Mouse (Mus musculus): ENCODE measurements around the gene Lmo3.

- TF ChIP-seq POLR2A (IDR thresholded peaks at IDR 0.05; ENCODE audit: low read depth, low read length) (no peak), CTCF (IDR thresholded peaks at IDR 0.05; ENCODE audit: extremely low read depth, insufficient read depth, insufficient read length, insufficient replicate concordance) (no peak)
Measured at GRCm38 (mm10) chr6:138422671-138423321, 159.0 kb downstream of the Lmo3 start.
